ENCODE assay signal across 7 mouse cellular contexts in the genomic region with DNA sequence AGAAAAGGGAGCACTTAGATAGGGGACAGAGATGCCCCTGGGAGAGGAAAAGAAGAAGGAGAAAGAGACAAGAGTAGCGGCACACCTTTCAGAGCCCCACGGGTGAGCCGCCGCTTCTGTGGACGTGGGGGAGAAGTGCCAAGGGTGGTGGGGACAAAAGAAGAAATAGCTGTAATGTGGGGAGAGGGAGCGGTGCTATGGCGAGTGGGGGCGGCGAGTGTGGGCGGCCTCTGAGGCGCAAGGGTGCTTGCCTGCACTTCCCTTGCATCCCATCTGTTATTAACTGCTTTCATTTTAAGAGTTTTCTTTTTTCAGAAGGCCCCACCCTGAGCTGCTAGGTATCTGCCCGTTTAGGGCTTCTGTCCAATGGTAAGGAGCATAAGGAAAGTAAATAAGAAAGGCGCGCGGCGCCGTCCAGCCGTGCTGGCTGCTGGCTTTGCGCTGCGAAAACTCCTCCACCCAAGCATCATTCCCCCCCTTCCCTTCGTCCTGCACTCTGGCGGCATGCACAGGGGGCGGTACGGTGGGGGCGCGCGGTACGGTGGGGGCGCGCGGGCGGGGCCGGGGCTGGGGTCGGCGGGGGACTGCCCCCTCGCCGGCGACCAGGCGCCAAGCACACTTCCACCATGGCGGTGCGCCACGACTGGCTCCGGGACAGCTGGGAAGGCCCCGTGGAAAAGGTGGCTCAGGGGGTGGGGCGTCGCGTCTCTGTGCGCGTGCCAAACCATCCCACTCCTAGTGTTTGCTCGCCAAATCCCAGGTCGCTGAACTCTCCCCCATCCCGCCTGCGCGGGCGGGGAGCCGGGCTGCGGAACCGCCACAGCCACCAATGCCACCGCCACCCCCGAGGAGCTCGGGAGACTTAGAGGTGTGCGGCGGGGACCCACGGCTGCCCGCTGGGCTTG. TPM values are rescaled to one million over a fixed set of nuclear protein-coding genes. Genes with fewer than 3 reads are reported as not detected.
DNase-seq lines count a peak whose midpoint lies in the region; ATAC-seq and TF ChIP-seq lines count a peak whose summit lies in the region.

No protein-coding gene starts in this region.

- peak; percentile 31; the same call in 1 of the 2 replicates for ATAC-seq in liver, postnatal 0 days

- no peaks in the 10 kb centered on the region for H3K9me3 ChIP-seq in ES-E14 (ENCODE audit: control insufficient read depth, insufficient read depth, low read depth, low read length)
- H3K9me3 ChIP-seq in hindbrain, embryonic 10.5 days = peaks cover 25% of the 10 kb centered on the region
- peaks cover 9% of the 10 kb centered on the region; the same call in 1 of the 2 replicates for H3K9me3 ChIP-seq in liver, postnatal 0 days (ENCODE audit: low read length)

- peak overlapping the region; percentile 85 for H3K27ac ChIP-seq in ES-E14 (ENCODE audit: insufficient read depth, low read depth, low read length, poor library complexity, severe bottlenecking)
- H3K27ac ChIP-seq in hindbrain, embryonic 10.5 days = 0 out of 2 replicates have a peak overlapping the region, but pooled peaks have one; percentile 23
- H3K27ac ChIP-seq in liver, postnatal 0 days (ENCODE audit: low read depth) = no peak overlapping the region

- H3K4me2 ChIP-seq in liver, postnatal 0 days (ENCODE audit: low read depth, low read length) = no peak overlapping the region; the same call in 1 of the 2 replicates

- no peaks in the 10 kb centered on the region for H3K27me3 ChIP-seq in hindbrain, embryonic 10.5 days (ENCODE audit: insufficient read depth, poor library complexity, severe bottlenecking)
- H3K27me3 ChIP-seq in liver, postnatal 0 days (ENCODE audit: insufficient read depth, low read length) = no peaks in the 10 kb centered on the region

- H3K4me1 ChIP-seq in ES-E14 (ENCODE audit: control insufficient read depth in 2 of 2, insufficient read depth in 2 of 2, low read length in 2 of 2, poor library complexity in 1 of 2) = no peaks in the 10 kb centered on the region
- no peaks in the 10 kb centered on the region for H3K4me1 ChIP-seq in hindbrain, embryonic 10.5 days (replicated peaks)
- no peaks in the 10 kb centered on the region for H3K4me1 ChIP-seq in liver, postnatal 0 days (ENCODE audit: insufficient read depth)

- in situ Hi-C loops in ES-E14 (cut with MboI; ENCODE audit: low sequenced_read_pairs in 2 of 2, unreplicated experiment in 2 of 2) = no loop called here

- TF ChIP-seq CTCF in liver, postnatal 0 days (IDR thresholded peaks at IDR 0.05; ENCODE audit: low read depth) = no peak

- H3K36me3 ChIP-seq in ES-E14 (ENCODE audit: control insufficient read depth, insufficient read depth, low read length, poor library complexity, severe bottlenecking) = no peaks in the 10 kb centered on the region
- H3K36me3 ChIP-seq in hindbrain, embryonic 10.5 days = no peaks in the 10 kb centered on the region
- no peaks in the 10 kb centered on the region for H3K36me3 ChIP-seq in liver, postnatal 0 days (replicated peaks; ENCODE audit: insufficient read depth, low read length)

- peak; percentile 40 to 56 for DNase-seq in kidney, postnatal 25 days
- no peak for DNase-seq in kidney, adult 8-10 months
- DNase-seq in ES-E14 (ENCODE audit: low read depth, low spot score) = no peak
- DNase-seq in cerebellum, postnatal 14 days = peak; percentile 57 to 79
- DNase-seq in hindbrain, embryonic 10.5 days (ENCODE audit: low spot score) = peak; percentile 47
- DNase-seq in liver, postnatal 0 days = peak; percentile 83
- DNase-seq in frontal cortex, postnatal 14 days (ENCODE audit: low spot score in 2 of 2) = no peak

- H3K4me3 ChIP-seq in ES-E14 (ENCODE audit: insufficient read depth in 1 of 2, low read depth in 1 of 2, low read length in 2 of 2, poor library complexity in 1 of 2, severe bottlenecking in 1 of 2) = peak overlapping the region; percentile 70 to 88
- peak overlapping the region; percentile 37 for H3K4me3 ChIP-seq in hindbrain, embryonic 10.5 days
- 0 out of 2 replicates have a peak overlapping the region, but pooled peaks have one; percentile 1 for H3K4me3 ChIP-seq in liver, postnatal 0 days (ENCODE audit: low read depth, low read length)

- TF ChIP-seq EP300 in liver, postnatal 0 days (IDR thresholded peaks at IDR 0.05; ENCODE audit: low read depth) = no peak

- 49% methylated on average over 65 of the region's 65 CpGs for WGBS in hindbrain, embryonic 10.5 days
- 61% methylated on average over 51 of the region's 65 CpGs for WGBS in liver, postnatal 0 days (ENCODE audit: insufficient replicate concordance)

- H3K9ac ChIP-seq in ES-E14 (ENCODE audit: insufficient read depth, low read depth, low read length, poor library complexity, severe bottlenecking) = peak overlapping the region; percentile 55
- no peak overlapping the region for H3K9ac ChIP-seq in liver, postnatal 0 days (replicated peaks)

TF ChIP-seq in ES-E14, 5 proteins besides CTCF, POLR2A, EP300 and RAD21:
- TF ChIP-seq ZNF384 (IDR thresholded peaks at IDR 0.05; ENCODE audit: low read depth, low read length) = no peak
- TF ChIP-seq MAFK (IDR thresholded peaks at IDR 0.05; ENCODE audit: insufficient read depth, low read depth, low read length) = no peak

RNA-seq across cellular contexts. Expression of a gene that starts 49.2 kb away (rescaled TPM):
- total RNA-seq in ES-E14 (2012; rRNA removed) = 25.2 and 38.9 TPM in 2 replicates
- 25.0 and 29.1 TPM in 2 replicates for polyA plus RNA-seq in hindbrain, embryonic 10.5 days (2016; fragmentation: Nextera tagmentation; extraction: Ambion mirVana)
- polyA plus RNA-seq in liver, postnatal 0 days (2015; fragmentation: Nextera tagmentation; extraction: Ambion mirVana) = 22.8 and 23.6 TPM in 2 replicates

RNA-seq across cellular contexts. Expression of a gene that starts 49.5 kb away (rescaled TPM):
- total RNA-seq in ES-E14 (2012; rRNA removed) = 1.3 and 1.5 TPM in 2 replicates
- polyA plus RNA-seq in hindbrain, embryonic 10.5 days (2016; fragmentation: Nextera tagmentation; extraction: Ambion mirVana) = 6.2 and 6.3 TPM in 2 replicates
- 3.2 and 3.3 TPM in 2 replicates for polyA plus RNA-seq in liver, postnatal 0 days (2015; fragmentation: Nextera tagmentation; extraction: Ambion mirVana)

Comparison
In these comparisons a context has a peak if more than half of its experiments do, and no peak if none do; other contexts are left out.
1. DNase-seq: peak in kidney, postnatal 25 days (2 of 2), cerebellum, postnatal 14 days (2 of 2), hindbrain, embryonic 10.5 days (single experiment) and liver, postnatal 0 days (single experiment); none in kidney, adult 8-10 months (0 of 2), ES-E14 (single experiment) and frontal cortex, postnatal 14 days (0 of 2).
2. H3K4me3 ChIP-seq: peak in every context shown above with its lines; median percentile 79 in ES-E14; 37 in hindbrain, embryonic 10.5 days; 1 in liver, postnatal 0 days.